Mouse (Mus musculus) small intestine, adult 2 months (tissue): ENCODE measurements around the gene Nop16. TPM values are rescaled to one million over a fixed set of nuclear protein-coding genes. Genes with fewer than 3 reads are reported as not detected.

ENCODE experiments used
- H3K27ac ChIP-seq: fragments of 200-500 bp; 2 replicates; pipeline ENCODE4 v1.5.1; 2012; ENCODE audit warnings: low read depth, low read length, control low read depth, inconsistent platforms; ENCODE audit not compliant: insufficient read depth
- H3K27me3 ChIP-seq: fragments of 200-500 bp; 2 replicates; pipeline ENCODE4 v1.6.1; 2012; ENCODE audit warnings: mild to moderate bottlenecking, moderate library complexity, low read length, inconsistent platforms; ENCODE audit not compliant: control insufficient read depth, insufficient read depth
- H3K36me3 ChIP-seq: fragments of 200-500 bp; 2 replicates; pipeline ENCODE4 v1.6.1; 2012; ENCODE audit warnings: mild to moderate bottlenecking, low read length, control low read depth, inconsistent platforms; ENCODE audit not compliant: control insufficient read depth, insufficient read depth
- H3K4me1 ChIP-seq: fragments of 200-500 bp; 2 replicates; pipeline ENCODE4 v1.6.1; 2012; ENCODE audit warnings: low read length, inconsistent platforms, mixed read lengths; ENCODE audit not compliant: control insufficient read depth, insufficient read depth, insufficient read length
- H3K4me3 ChIP-seq: fragments of 200-500 bp; 2 replicates; pipeline ENCODE4 v1.5.1; 2012; ENCODE audit warnings: low read depth, mild to moderate bottlenecking, control low read depth, inconsistent platforms, low read length, moderate library complexity
- CTCF ChIP-seq: fragments of 200-500 bp; IDR thresholded peaks from 2 replicates; pipeline ENCODE4 v1.5.1; 2012; ENCODE audit warnings: low read depth, mild to moderate bottlenecking, control low read depth, inconsistent platforms, low read length, moderate library complexity, mixed read lengths; ENCODE audit not compliant: insufficient replicate concordance, insufficient read length; ENCODE audit errors: extremely low read depth
- POLR2A ChIP-seq: fragments of 200-500 bp; IDR thresholded peaks from 2 replicates; pipeline ENCODE4 v1.6.1; 2012; ENCODE audit warnings: low read depth, mild to moderate bottlenecking, control low read depth, inconsistent platforms, low read length, moderate library complexity
- WGBS: fragments of 180-500 bp; shearing (Covaris S2); methylation state at CpG from one replicate; pipeline ENCODE4 v1.1.7; 2018; 5-methylcytosine and 5-hydroxymethylcytosine counted together
- polyA plus RNA-seq: library from polyadenylated mRNA; depleted of rRNA; stranded (reverse); fragments of >200 nt; gene quantifications from 2 replicates; pipeline ENCODE4 v1.2.3, GENCODE M21; 2012; rRNA removed

The Nop16 gene
- polyA plus RNA-seq, result 2.3 and 2.4 TPM in 2 replicates

DNA sequence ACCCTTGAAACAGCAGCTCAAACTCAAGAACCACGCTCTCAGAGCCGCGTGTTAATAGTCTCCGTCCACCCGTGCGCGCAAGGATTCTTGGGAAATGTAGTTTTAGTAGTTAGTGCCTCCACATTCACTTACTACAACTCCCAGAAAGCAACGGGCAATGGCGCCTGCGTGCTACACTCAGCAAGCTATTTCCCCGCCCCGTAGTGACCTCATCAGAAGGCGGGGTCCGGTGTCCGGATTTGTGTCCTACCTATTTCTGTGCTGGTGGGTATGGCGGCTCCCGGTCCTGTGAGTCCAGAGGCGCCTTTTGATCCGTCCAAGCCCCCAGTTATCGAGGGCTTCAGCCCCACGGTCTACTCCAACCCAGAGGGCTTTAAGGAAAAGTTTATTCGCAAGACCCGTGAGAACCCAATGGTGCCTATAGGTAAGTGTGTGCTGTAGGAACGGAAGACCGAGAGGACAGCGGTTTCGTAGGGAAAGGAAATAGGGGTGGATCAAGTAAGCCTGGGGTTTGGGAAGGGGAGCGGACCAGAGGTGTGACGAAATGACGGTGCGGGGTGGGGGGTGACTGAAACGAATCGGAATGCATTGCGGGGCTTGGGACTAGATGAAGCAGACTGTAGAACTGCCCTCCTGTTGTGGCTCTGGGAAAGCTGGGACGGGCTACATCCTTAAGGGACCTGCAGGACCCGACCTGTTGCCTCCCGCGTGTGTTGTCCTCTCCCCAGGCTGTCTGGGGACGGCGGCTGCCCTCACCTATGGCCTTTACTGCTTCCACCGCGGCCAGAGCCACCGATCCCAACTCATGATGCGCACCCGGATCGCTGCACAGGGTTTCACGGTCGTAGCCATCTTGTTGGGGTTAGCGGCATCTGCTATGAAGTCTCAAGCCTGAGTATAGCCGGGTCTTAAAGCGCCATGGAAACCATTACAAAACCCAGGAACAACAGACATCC lies at the start of gene Nop16, which contains the start of gene Higd2a:
Gene Nop16, minus strand, starts transcription at position 95 of the 956 bp plus-strand sequence.
Gene Higd2a, plus strand, starts transcription at position 212 of the 956 bp plus-strand sequence.
- under 1% methylated on average over 51 of the region's 51 CpGs for WGBS
- no peak for TF ChIP-seq CTCF
- TF ChIP-seq POLR2A, result peak; percentile 39
- no peaks in the 10 kb centered on the region; the same call in 1 of the 2 replicates for H3K4me1 ChIP-seq

DNA sequence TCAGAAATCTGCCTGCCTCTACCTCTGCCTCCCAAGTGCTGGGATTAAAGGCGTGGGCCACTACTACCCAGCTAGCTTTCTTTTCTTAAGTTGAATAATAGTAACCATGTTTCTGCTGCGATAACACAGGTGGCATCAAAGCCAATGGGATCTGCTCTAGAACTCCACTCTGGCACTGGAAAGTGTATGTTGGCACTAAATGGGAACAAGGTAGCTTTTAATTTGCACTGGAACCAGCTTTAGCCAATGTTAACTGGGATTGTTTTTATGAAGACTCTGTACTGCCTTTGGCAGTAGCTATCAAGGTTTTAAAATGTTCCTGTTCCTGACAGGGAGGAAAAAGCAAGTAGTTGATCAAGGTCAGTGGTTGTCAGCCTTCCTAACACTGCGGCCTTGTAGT lies 45.1 kb upstream of the Nop16 start:
- H3K4me3 ChIP-seq, result no peak overlapping the region
- no peak for TF ChIP-seq POLR2A
- TF ChIP-seq CTCF, result no peak
- peaks cover 18% of the 10 kb centered on the region for H3K36me3 ChIP-seq
- no peaks in the 10 kb centered on the region for H3K27me3 ChIP-seq
- no peaks in the 10 kb centered on the region for H3K4me1 ChIP-seq
- WGBS, result 94% methylated on average over 3 of the region's 3 CpGs
- no peak overlapping the region for H3K27ac ChIP-seq

More for the DNA sequence above, at the start of gene Nop16, which contains the start of gene Higd2a:
- peaks cover 7% of the 10 kb centered on the region; the same call in 1 of the 2 replicates for H3K36me3 ChIP-seq
- peak within 1 kb of the TSS; percentile 56 for H3K27ac ChIP-seq
- H3K4me3 ChIP-seq, result peak within 1 kb of the TSS; percentile 75
- H3K27me3 ChIP-seq, result no peaks in the 10 kb centered on the region

DNA sequence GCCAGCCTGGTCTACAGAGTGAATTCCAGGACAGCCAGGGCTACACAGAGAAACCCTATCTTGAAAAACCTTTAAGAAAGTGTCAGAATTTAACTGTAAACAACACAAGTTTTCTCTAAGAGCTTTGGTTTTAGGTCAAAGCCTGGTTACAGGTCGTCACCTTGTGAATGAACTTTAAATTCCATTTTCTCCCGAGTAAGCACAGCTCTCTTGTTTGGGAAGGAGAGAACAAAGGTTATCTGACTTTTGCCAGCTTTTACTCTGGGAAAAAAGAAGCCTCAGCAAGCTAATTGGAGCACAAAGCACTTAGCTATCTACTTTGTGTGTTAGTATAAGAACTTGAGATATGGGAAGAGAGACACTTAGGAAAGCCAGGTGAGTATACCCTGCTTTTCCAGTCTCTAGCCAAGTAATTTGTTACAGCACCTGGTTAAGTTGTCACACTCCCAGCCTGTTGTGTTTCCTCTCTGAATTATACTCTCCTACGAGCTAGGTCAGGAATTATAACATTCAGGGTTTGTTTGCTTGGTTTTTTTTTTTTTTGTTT lies 42.9 kb upstream of the Nop16 start:
- Histone ChIP-seq H3K27me3 (no peaks in the 10 kb centered on the region), H3K36me3 (peaks cover 9% of the 10 kb centered on the region; the same call in 1 of the 2 replicates), H3K27ac (no peak overlapping the region), H3K4me1 (no peaks in the 10 kb centered on the region), H3K4me3 (no peak overlapping the region)
- 39% methylated on average over 3 of the region's 3 CpGs for WGBS
- TF ChIP-seq POLR2A (no peak), CTCF (no peak)

DNA sequence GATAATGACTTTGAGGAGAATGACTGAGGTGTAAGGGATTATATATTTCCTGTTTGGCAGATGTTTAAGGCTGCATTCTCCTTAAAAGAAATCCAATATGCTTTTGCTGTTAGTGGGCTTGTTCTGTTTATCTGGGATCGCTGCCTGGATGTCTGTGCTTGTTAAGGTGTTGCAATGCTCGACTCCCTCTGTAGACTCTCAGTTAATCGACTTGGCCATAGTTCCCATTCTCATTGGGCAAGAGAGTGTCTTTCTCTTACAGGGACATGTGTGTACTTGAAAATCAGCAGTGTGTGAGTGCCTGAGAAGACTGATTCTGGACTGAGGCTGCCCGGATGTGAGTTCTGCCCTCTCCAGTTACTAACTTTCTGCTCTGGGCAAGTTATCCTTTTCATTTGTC lies 39.2 kb upstream of the Nop16 start:
- no peak overlapping the region for H3K4me3 ChIP-seq
- no peak overlapping the region for H3K27ac ChIP-seq
- H3K4me1 ChIP-seq, result no peaks in the 10 kb centered on the region
- no peaks in the 10 kb centered on the region for H3K27me3 ChIP-seq
- WGBS, result 38% methylated on average over 4 of the region's 4 CpGs
- peaks cover 9% of the 10 kb centered on the region; the same call in 1 of the 2 replicates for H3K36me3 ChIP-seq
- no peak for TF ChIP-seq POLR2A
- TF ChIP-seq CTCF, result no peak

DNA sequence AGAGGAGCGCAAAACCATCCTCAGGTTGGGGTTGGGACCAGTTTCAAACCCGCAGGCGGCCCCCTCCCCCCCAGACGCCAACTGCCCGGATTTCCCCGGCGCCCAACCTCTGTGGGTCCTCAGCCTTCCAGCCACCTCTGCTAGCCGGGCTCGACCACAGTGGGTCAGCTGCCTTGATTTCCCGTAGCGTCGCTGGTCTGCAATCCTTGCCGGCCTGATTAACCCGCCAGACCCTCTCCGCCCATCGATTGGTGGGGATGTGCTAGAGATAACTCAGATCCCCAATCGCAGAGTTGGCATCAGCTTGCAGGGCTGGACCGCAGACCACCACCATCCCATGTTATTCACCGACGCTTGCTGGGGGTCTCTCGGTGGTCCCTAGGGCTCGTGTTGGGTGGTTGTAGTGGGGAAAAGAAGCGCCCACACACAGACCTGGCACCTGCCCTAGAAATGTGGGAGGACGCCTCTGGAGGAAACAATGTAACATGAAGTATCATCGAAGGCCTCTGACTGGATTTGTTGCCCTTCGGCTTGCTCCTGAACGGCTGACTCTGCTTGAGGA lies 32.2 kb upstream of the Nop16 start:
- no peaks in the 10 kb centered on the region for H3K36me3 ChIP-seq
- under 1% methylated on average over 27 of the region's 27 CpGs for WGBS
- peak overlapping the region; percentile 38 for H3K27ac ChIP-seq
- H3K4me1 ChIP-seq, result no peaks in the 10 kb centered on the region; the same call in 1 of the 2 replicates
- TF ChIP-seq CTCF (no peak), POLR2A (no peak)
- H3K4me3 ChIP-seq, result peak overlapping the region; percentile 65
- no peaks in the 10 kb centered on the region for H3K27me3 ChIP-seq

DNA sequence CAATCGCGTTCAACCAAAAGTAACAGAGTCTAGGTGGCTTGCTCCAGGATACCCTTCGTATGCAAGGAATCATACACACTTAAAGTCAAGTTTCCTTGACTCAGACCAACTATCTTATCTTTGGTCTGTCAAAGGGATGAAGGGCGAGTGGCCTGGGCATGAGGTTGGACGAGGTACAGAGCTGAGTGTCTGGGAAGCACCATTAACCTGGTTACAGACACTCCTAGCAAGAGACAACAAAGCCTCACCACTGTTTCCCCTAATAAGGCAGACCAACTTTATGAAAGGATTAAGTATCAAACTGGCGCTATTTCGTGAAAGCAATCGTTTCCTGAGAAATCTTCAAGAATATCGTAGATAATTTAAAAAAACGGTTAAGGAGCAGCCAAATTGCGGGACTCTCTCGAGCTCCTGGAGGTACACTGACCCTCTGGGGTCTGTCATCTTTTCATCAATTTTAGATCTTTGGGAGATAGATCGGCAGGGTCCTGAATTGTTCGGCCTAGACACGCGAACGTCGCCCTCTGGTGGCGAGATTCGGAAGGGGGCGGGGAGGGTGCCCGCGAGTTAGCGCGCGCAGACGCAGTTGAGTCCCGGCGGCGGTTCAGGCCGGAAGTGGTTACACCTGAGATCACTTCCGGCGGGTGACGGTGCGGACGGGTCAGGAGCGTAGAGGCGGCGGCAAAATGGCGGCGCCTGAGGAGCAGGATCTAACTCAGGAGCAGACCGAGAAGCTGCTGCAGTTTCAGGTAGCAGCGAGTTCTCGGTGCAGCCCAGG lies 31.5 kb upstream of the Nop16 start, which contains the start of gene Faf2:
Gene Faf2, plus strand, starts transcription at position 630 of the 778 bp plus-strand sequence.
- peak; percentile 82 for TF ChIP-seq POLR2A
- TF ChIP-seq CTCF, result peak; percentile 96
- peak within 1 kb of the TSS; percentile 65 for H3K4me3 ChIP-seq
- peak within 1 kb of the TSS; percentile 38 for H3K27ac ChIP-seq
- H3K4me1 ChIP-seq, result no peaks in the 10 kb centered on the region; the same call in 1 of the 2 replicates
- WGBS, result 8% methylated on average over 44 of the region's 44 CpGs
- H3K27me3 ChIP-seq, result no peaks in the 10 kb centered on the region
- no peaks in the 10 kb centered on the region for H3K36me3 ChIP-seq
